ENCODE assay signal across 10 mouse cellular contexts in genomic region chr12:80811646-80812509, GRCm38 (mm10). TPM values are rescaled to one million over a fixed set of nuclear protein-coding genes. Genes with fewer than 3 reads are reported as not detected.
DNase-seq lines count a peak whose midpoint lies in the region; ATAC-seq and TF ChIP-seq lines count a peak whose summit lies in the region.
"Had no signal": no experiment of that assay in that cellular context is flagged by ENCODE, and none has a peak within 500 bp of the region (broad histone marks: within the 10 kb centered on the region; RNA-seq: fewer than 3 reads in every experiment).

No protein-coding gene starts in this region.

- no peak for TF ChIP-seq POLR2A in cerebellum, adult 2 months (IDR thresholded peaks at IDR 0.05; ENCODE audit: borderline replicate concordance, insufficient read depth, low read length)

- H3K9me3 ChIP-seq in midbrain, embryonic 11.5 days (ENCODE audit: control insufficient read depth, low read length) = no peaks in the 10 kb centered on the region
- no peaks in the 10 kb centered on the region for H3K9me3 ChIP-seq in midbrain, embryonic 16.5 days (replicated peaks; ENCODE audit: control insufficient read depth, low read length, poor library complexity, severe bottlenecking)
- H3K9me3 ChIP-seq: forebrain, embryonic 10.5 days had no signal

- H3K4me1 ChIP-seq in cerebellum, adult 2 months (ENCODE audit: control insufficient read depth, insufficient read depth, low read length) = peaks cover 38% of the 10 kb centered on the region; the same call in 1 of the 2 replicates
- peaks cover 15% of the 10 kb centered on the region for H3K4me1 ChIP-seq in midbrain, embryonic 11.5 days (ENCODE audit: control insufficient read depth, insufficient read depth, low read length)
- peaks cover 15% of the 10 kb centered on the region for H3K4me1 ChIP-seq in midbrain, embryonic 16.5 days (ENCODE audit: control insufficient read depth, insufficient read depth, low read length)

- 14% methylated on average over 6 of the region's 6 CpGs for WGBS in cerebellum, adult 2 months
- WGBS in midbrain, embryonic 11.5 days = 45% methylated on average over 6 of the region's 6 CpGs
- WGBS in midbrain, embryonic 16.5 days = 44% methylated on average over 6 of the region's 6 CpGs

- no peak overlapping the region for H3K4me2 ChIP-seq in midbrain, embryonic 11.5 days
- no peak overlapping the region for H3K4me2 ChIP-seq in midbrain, embryonic 16.5 days (ENCODE audit: low read length)

- H3K27me3 ChIP-seq in cerebellum, adult 2 months (ENCODE audit: control insufficient read depth, insufficient read depth, low read length) = no peaks in the 10 kb centered on the region
- no peaks in the 10 kb centered on the region for H3K27me3 ChIP-seq in midbrain, embryonic 11.5 days (ENCODE audit: control insufficient read depth, insufficient read depth, low read length)
- no peaks in the 10 kb centered on the region for H3K27me3 ChIP-seq in midbrain, embryonic 16.5 days (ENCODE audit: control insufficient read depth, insufficient read depth, low read depth, low read length)

- peak in 1 of 2 experiments; percentile 49 for DNase-seq in cerebellum, adult 2 months
- no peak for DNase-seq in cerebellum, adult 8-10 months
- no peak for DNase-seq in midbrain, embryonic 11.5 days (ENCODE audit: low spot score, missing footprints)
- DNase-seq in liver = peak; percentile 29
- peak; percentile 22 for DNase-seq in retina, embryonic 14.5 days (ENCODE audit: low spot score)
- no peak for DNase-seq in lung, postnatal 14 days
- DNase-seq in testis, postnatal 10 days (ENCODE audit: low spot score) = no peak
- DNase-seq: adrenal gland, adult 8-10 months had no signal

- H3K36me3 ChIP-seq in midbrain, embryonic 11.5 days (ENCODE audit: control insufficient read depth, insufficient read depth, low read length) = no peaks in the 10 kb centered on the region
- no peaks in the 10 kb centered on the region for H3K36me3 ChIP-seq in midbrain, embryonic 16.5 days (ENCODE audit: control insufficient read depth, insufficient read depth, low read length)
- H3K36me3 ChIP-seq: forebrain, embryonic 10.5 days had no signal

- ATAC-seq in midbrain, embryonic 11.5 days (ENCODE audit: low FRiP score) = no peak
- ATAC-seq in midbrain, embryonic 16.5 days = no peak

- H3K27ac ChIP-seq in cerebellum, adult 2 months (ENCODE audit: insufficient read depth, low read length) = peak overlapping the region; percentile 6
- H3K27ac ChIP-seq in midbrain, embryonic 11.5 days (ENCODE audit: low read depth, low read length) = peak overlapping the region; percentile 48
- H3K27ac ChIP-seq in midbrain, embryonic 16.5 days (ENCODE audit: low read length) = no peak overlapping the region
- H3K27ac ChIP-seq: forebrain, embryonic 10.5 days had no signal

- no peak overlapping the region for H3K4me3 ChIP-seq in cerebellum, adult 2 months (replicated peaks; ENCODE audit: insufficient read depth, low read depth, low read length)
- no peak overlapping the region for H3K4me3 ChIP-seq in midbrain, embryonic 11.5 days (ENCODE audit: low read depth, low read length)
- H3K4me3 ChIP-seq in midbrain, embryonic 16.5 days (ENCODE audit: low read depth, low read length) = no peak overlapping the region
- H3K4me3 ChIP-seq: forebrain, embryonic 10.5 days had no signal

- TF ChIP-seq CTCF in cerebellum, adult 2 months (IDR thresholded peaks at IDR 0.05; ENCODE audit: borderline replicate concordance, insufficient read depth, low read depth, low read length) = no peak

- H3K9ac ChIP-seq in midbrain, embryonic 11.5 days (ENCODE audit: low read length) = no peak overlapping the region
- no peak overlapping the region for H3K9ac ChIP-seq in midbrain, embryonic 16.5 days (ENCODE audit: low read depth, low read length)

RNA-seq across cellular contexts. Expression of gene Susd6, which starts 21.6 kb away (rescaled TPM):
- 46.3 and 54.8 TPM in 2 replicates for polyA plus RNA-seq in cerebellum, adult 2 months (2012; rRNA removed)
- 18.4 and 19.0 TPM in 2 replicates for polyA plus RNA-seq in midbrain, embryonic 11.5 days (2014; fragmentation: Nextera tagmentation; extraction: Ambion mirVana)
- polyA plus RNA-seq in midbrain, embryonic 16.5 days (2015; fragmentation: Nextera tagmentation; extraction: Ambion mirVana) = 10.4 and 11.0 TPM in 2 replicates

RNA-seq across cellular contexts. Expression of gene Ccdc177, which starts 51.4 kb away (rescaled TPM):
- 4.9 and 5.4 TPM in 2 replicates for polyA plus RNA-seq in cerebellum, adult 2 months (2012; rRNA removed)
- 4.9 and 5.3 TPM in 2 replicates for polyA plus RNA-seq in midbrain, embryonic 11.5 days (2014; fragmentation: Nextera tagmentation; extraction: Ambion mirVana)
- polyA plus RNA-seq in midbrain, embryonic 16.5 days (2015; fragmentation: Nextera tagmentation; extraction: Ambion mirVana) = 3.8 and 3.9 TPM in 2 replicates

Comparison
In these comparisons a context has a peak if more than half of its experiments do, and no peak if none do; other contexts are left out.
1. DNase-seq: peak in liver (single experiment) and retina, embryonic 14.5 days (single experiment); none in cerebellum, adult 8-10 months (single experiment), midbrain, embryonic 11.5 days (single experiment), lung, postnatal 14 days (single experiment) and testis, postnatal 10 days (single experiment).